Mouse (Mus musculus) midbrain, embryonic 15.5 days (tissue): ENCODE measurements around the gene Gm20388. TPM values are rescaled to one million over a fixed set of nuclear protein-coding genes. Genes with fewer than 3 reads are reported as not detected.

Experiments
- ATAC-seq: fragments of 200-750 bp; cut with Nextera tagmentation; replicated peaks from 2 replicates; pipeline ENCODE4 v1.8.0; 2017; ENCODE audit warnings: moderate TSS enrichment
- H3K27ac ChIP-seq: fragments of 300-500 bp; sonication (generic); 2 replicates; pipeline ENCODE4 v1.5.1; 2015; ENCODE audit warnings: mild to moderate bottlenecking, inconsistent platforms
- H3K27me3 ChIP-seq: fragments of 300-500 bp; sonication (generic); replicated peaks from 2 replicates; pipeline ENCODE4 v1.6.1; 2015; ENCODE audit warnings: inconsistent platforms
- H3K36me3 ChIP-seq: fragments of 300-500 bp; sonication (generic); replicated peaks from 2 replicates; pipeline ENCODE4 v1.6.1; 2015; ENCODE audit warnings: inconsistent platforms
- H3K4me1 ChIP-seq: fragments of 300-500 bp; sonication (generic); 2 replicates; pipeline ENCODE4 v1.6.1; 2015; ENCODE audit warnings: inconsistent platforms
- H3K4me2 ChIP-seq: fragments of 300-500 bp; sonication (generic); 2 replicates; pipeline ENCODE4 v1.6.1; 2015; ENCODE audit warnings: inconsistent platforms, mild to moderate bottlenecking, moderate library complexity
- H3K4me3 ChIP-seq: fragments of 300-500 bp; sonication (generic); 2 replicates; pipeline ENCODE4 v1.5.1; 2015; ENCODE audit warnings: mild to moderate bottlenecking, inconsistent platforms
- H3K9ac ChIP-seq: fragments of 300-500 bp; sonication (generic); 2 replicates; pipeline ENCODE4 v1.6.1; 2015; ENCODE audit warnings: mild to moderate bottlenecking, inconsistent platforms
- H3K9me3 ChIP-seq: fragments of 300-500 bp; sonication (generic); 2 replicates; pipeline ENCODE4 v1.6.1; 2016; ENCODE audit warnings: inconsistent platforms
- WGBS: fragments of 180-500 bp; shearing (Covaris S2); methylation state at CpG from one replicate; pipeline ENCODE4 v1.1.7; 2015; ENCODE audit warnings: mixed read lengths; 5-methylcytosine and 5-hydroxymethylcytosine counted together
- polyA plus RNA-seq: library from polyadenylated mRNA; unstranded; fragments of >200 nt; fragmentation: Nextera tagmentation; extraction: Ambion mirVana; gene quantifications from 2 replicates; pipeline ENCODE4 v1.2.1, GENCODE M21; 2015

Gene Gm20388
- polyA plus RNA-seq, 1 experiment from 2014 or later = 5.6 TPM

- Histone ChIP-seq H3K4me1 (peaks cover 17% of the 10 kb centered on the region), H3K36me3 (no peaks in the 10 kb centered on the region), H3K27ac (peak overlapping the region; percentile 70), H3K9me3 (no peaks in the 10 kb centered on the region), H3K9ac (peak overlapping the region; percentile 52), H3K27me3 (peaks cover 48% of the 10 kb centered on the region), H3K4me2 (peak overlapping the region; percentile 75), H3K4me3 (peak overlapping the region; percentile 42)
- under 1% methylated on average over 11 of the region's 11 CpGs for WGBS
- peak; percentile 13; the same call in 1 of the 2 replicates for ATAC-seq
These were observed 3980.6 kb downstream of the Gm20388 start for GRCm38 (mm10) chr8:123891271-123891670.

DNA sequence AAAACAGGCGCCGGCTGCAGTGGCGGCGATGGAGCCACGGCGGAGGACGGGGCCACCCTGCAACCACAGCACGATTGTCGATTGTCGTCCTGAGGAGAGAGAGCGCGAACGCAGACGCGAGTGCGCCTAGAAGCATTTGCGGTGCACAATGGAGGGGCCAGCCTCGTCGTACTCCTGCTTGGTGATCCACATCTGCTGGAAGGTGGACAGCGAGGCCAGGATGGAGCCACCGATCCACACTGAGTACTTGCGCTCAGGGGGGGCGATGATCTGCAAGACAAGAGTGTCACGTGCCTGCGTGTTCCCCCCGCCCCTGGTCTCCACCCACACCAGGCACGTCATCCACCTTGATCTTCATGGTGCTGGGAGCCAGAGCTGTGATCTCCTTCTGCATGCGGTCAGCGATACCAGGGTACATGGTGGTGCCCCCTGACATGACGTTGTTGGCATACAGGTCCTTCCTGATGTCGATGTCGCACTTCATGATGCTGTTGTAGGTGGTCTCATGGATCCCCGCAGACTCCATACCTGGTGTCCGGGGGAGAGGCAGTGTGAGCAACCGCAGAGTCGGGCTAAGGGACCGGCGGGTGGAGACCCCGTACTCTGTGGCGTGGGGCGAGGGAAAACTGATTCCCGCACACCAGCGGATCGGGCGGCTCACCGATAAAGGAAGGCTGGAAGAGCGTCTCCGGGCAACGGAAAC, 3981.4 kb downstream of the Gm20388 start:
- ATAC-seq = peak; percentile 93
- H3K27me3 ChIP-seq = peaks cover 48% of the 10 kb centered on the region
- peak overlapping the region; percentile 52 for H3K9ac ChIP-seq
- H3K36me3 ChIP-seq = no peaks in the 10 kb centered on the region
- under 1% methylated on average over 49 of the region's 49 CpGs for WGBS
- peak overlapping the region; percentile 75 for H3K4me2 ChIP-seq
- H3K27ac ChIP-seq = peak overlapping the region; percentile 70
- H3K4me1 ChIP-seq = peaks cover 17% of the 10 kb centered on the region
- H3K9me3 ChIP-seq = no peaks in the 10 kb centered on the region
- peak overlapping the region; percentile 42 for H3K4me3 ChIP-seq

GRCm38 (mm10) chr8:123892586-123893155, 3982.0 kb downstream of the Gm20388 start:
- Histone ChIP-seq H3K9ac (peak overlapping the region; percentile 52), H3K27me3 (peaks cover 48% of the 10 kb centered on the region), H3K4me3 (peak overlapping the region; percentile 42), H3K4me1 (peaks cover 17% of the 10 kb centered on the region), H3K4me2 (peak overlapping the region; percentile 75), H3K36me3 (no peaks in the 10 kb centered on the region), H3K27ac (peak overlapping the region; percentile 70), H3K9me3 (no peaks in the 10 kb centered on the region)
- peak; percentile 62 for ATAC-seq
- WGBS = 7% methylated on average over 30 of the region's 30 CpGs

DNA sequence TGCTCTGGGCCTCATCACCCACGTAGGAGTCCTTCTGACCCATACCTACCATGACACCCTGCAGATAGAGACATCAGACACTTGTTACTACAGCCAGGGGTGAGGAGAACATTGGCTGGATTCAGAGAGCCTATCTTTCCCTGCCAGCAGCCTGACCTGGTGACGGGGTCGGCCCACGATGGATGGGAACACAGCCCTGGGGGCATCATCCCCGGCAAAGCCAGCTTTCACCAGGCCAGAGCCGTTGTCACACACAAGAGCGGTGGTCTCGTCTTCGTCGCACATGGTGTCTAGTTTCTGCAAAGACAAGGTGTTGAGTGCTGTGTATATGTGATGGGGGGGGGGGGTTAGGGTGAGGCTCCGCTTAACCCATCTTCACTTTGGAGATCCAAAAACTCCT, 3982.8 kb downstream of the Gm20388 start:
- ATAC-seq = no peak
- H3K4me1 ChIP-seq = peaks cover 17% of the 10 kb centered on the region
- no peak overlapping the region for H3K4me2 ChIP-seq
- peaks cover 48% of the 10 kb centered on the region for H3K27me3 ChIP-seq
- no peak overlapping the region for H3K9ac ChIP-seq
- no peak overlapping the region for H3K4me3 ChIP-seq
- no peaks in the 10 kb centered on the region for H3K9me3 ChIP-seq
- no peak overlapping the region for H3K27ac ChIP-seq
- WGBS = 80% methylated on average over 11 of the region's 11 CpGs
- no peaks in the 10 kb centered on the region for H3K36me3 ChIP-seq

- no peaks in the 10 kb centered on the region for H3K9me3 ChIP-seq
- H3K36me3 ChIP-seq = 0 out of 2 replicates have a peak, but pooled peaks cover 4% of the 10 kb centered on the region
- peaks cover 17% of the 10 kb centered on the region for H3K4me1 ChIP-seq
- H3K27me3 ChIP-seq = peaks cover 48% of the 10 kb centered on the region
- WGBS = 25% methylated on average over 15 of the region's 15 CpGs
- H3K27ac ChIP-seq = no peak within 1 kb of the TSS
- no peak within 1 kb of the TSS for H3K4me2 ChIP-seq
- H3K4me3 ChIP-seq = no peak within 1 kb of the TSS
- ATAC-seq = no peak
- no peak within 1 kb of the TSS for H3K9ac ChIP-seq
These were observed 3984.0 kb downstream of the Gm20388 start, which contains the start of gene Acta1 for GRCm38 (mm10) chr8:123894502-123895097. Acta1 (minus strand) TSS chr8:123894751.

- Histone ChIP-seq H3K9me3 (no peaks in the 10 kb centered on the region), H3K9ac (no peak overlapping the region), H3K4me2 (no peak overlapping the region), H3K27ac (no peak overlapping the region), H3K36me3 (0 out of 2 replicates have a peak, but pooled peaks cover 5% of the 10 kb centered on the region), H3K27me3 (peaks cover 42% of the 10 kb centered on the region), H3K4me3 (no peak overlapping the region), H3K4me1 (peaks cover 17% of the 10 kb centered on the region)
- ATAC-seq = no peak
- 78% methylated on average over 4 of the region's 4 CpGs for WGBS
These were observed 3984.6 kb downstream of the Gm20388 start for GRCm38 (mm10) chr8:123895230-123895629.

DNA sequence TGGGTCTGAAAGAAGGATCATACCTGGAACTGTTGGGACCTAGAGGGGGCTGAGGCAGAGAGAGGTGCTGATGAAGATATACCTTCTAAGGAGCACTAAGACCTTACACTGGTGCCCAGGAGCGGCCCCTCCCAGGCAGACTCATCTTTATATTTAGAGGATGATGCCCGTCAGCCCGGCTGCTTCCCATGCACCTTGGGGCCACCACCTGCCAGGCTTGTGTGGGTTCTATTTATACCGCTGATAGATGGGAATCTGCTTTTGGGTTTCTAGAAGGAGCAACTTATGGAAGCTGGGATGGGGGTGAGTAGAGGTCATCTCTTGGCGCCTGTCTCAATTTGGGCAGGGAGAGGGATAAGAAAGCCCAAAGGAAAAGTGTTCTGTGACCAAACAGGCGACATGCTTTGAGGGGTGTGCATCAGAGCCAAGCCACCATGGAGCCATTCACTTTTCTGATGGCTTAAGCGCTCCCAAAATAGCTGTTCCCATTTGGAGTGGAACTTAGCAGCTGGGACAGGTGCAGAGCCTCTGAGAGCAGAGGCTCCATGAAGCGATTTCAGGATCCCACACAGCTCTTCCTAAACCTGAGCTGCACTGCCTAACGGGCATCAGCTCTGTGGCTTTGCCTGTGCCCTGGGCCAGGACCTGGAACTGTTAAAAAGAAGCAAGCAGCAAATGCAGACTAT, 3985.2 kb downstream of the Gm20388 start:
- Histone ChIP-seq H3K4me2 (no peak overlapping the region), H3K9me3 (no peaks in the 10 kb centered on the region), H3K27ac (no peak overlapping the region), H3K27me3 (peaks cover 36% of the 10 kb centered on the region), H3K4me1 (peaks cover 16% of the 10 kb centered on the region), H3K36me3 (peaks cover 11% of the 10 kb centered on the region; the same call in 1 of the 2 replicates), H3K9ac (no peak overlapping the region), H3K4me3 (no peak overlapping the region)
- no peak for ATAC-seq
- WGBS = 77% methylated on average over 9 of the region's 9 CpGs

DNA sequence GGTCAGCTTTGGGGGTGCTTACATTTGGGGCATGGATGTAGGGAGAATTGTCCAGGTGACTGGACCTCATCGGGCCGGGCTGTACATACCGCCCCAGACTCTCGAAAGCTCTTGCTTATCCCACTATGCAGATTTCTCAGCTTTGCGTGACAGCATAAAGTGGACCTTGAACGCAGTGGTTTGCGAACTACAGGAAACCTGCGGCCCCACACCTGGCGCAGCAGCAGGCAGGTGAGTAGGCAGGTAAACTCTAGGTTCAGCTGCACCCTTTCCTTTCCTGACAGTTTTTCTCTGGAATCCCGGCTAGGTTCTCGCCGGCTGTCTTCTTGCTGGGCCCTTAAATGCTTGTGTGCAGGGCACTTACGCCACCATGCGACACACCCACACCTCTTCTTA, 3985.7 kb downstream of the Gm20388 start:
- Histone ChIP-seq H3K27me3 (peaks cover 35% of the 10 kb centered on the region), H3K4me2 (no peak overlapping the region), H3K9me3 (no peaks in the 10 kb centered on the region), H3K36me3 (peaks cover 12% of the 10 kb centered on the region; the same call in 1 of the 2 replicates), H3K4me3 (no peak overlapping the region), H3K9ac (no peak overlapping the region), H3K27ac (no peak overlapping the region), H3K4me1 (peaks cover 11% of the 10 kb centered on the region)
- ATAC-seq = no peak
- 65% methylated on average over 14 of the region's 14 CpGs for WGBS

DNA sequence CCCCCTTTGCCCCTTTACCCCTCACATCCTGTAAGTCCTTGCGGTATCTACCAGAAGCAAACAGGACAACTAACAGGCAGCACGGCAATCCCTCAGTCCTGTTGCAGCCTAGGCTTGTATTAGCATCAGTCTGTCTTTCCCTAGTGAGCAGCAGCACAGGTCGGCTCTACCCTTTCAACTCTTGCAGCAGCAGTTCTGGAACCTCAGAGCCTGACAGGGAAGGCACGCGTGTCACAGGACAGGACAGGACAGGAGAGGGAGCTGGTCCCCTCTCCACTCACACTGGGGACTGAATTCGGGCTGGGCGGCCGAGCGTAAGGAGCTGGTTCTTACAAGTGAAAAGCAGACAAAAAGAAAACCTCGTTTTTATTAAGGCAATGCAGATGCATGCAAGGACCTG, 3986.1 kb downstream of the Gm20388 start:
- H3K27me3 ChIP-seq = peaks cover 35% of the 10 kb centered on the region
- H3K9ac ChIP-seq = no peak overlapping the region

GRCm38 (mm10) chr8:123898576-123898975, 3987.9 kb downstream of the Gm20388 start:
- H3K4me2 ChIP-seq = no peak overlapping the region
- no peaks in the 10 kb centered on the region for H3K4me1 ChIP-seq
- no peaks in the 10 kb centered on the region for H3K9me3 ChIP-seq
- peaks cover 24% of the 10 kb centered on the region for H3K27me3 ChIP-seq
- H3K36me3 ChIP-seq = peaks cover 28% of the 10 kb centered on the region; the same call in 1 of the 2 replicates
- 92% methylated on average over 5 of the region's 5 CpGs for WGBS
- H3K9ac ChIP-seq = no peak overlapping the region
- no peak for ATAC-seq
- no peak overlapping the region for H3K27ac ChIP-seq
- no peak overlapping the region for H3K4me3 ChIP-seq

More for the DNA sequence above, 3986.1 kb downstream of the Gm20388 start:
- H3K9me3 ChIP-seq = no peaks in the 10 kb centered on the region
- H3K4me2 ChIP-seq = no peak overlapping the region
- no peak overlapping the region for H3K4me3 ChIP-seq
- WGBS = 49% methylated on average over 10 of the region's 10 CpGs
- peaks cover 9% of the 10 kb centered on the region; the same call in 1 of the 2 replicates for H3K4me1 ChIP-seq
- peaks cover 12% of the 10 kb centered on the region; the same call in 1 of the 2 replicates for H3K36me3 ChIP-seq
- H3K27ac ChIP-seq = no peak overlapping the region
- ATAC-seq = no peak

GRCm38 (mm10) chr8:123899366-123899765, 3988.7 kb downstream of the Gm20388 start:
- WGBS = 87% methylated on average over 7 of the region's 7 CpGs
- no peak overlapping the region for H3K4me3 ChIP-seq
- H3K27ac ChIP-seq = no peak overlapping the region
- peaks cover 34% of the 10 kb centered on the region; the same call in 1 of the 2 replicates for H3K36me3 ChIP-seq
- peaks cover 16% of the 10 kb centered on the region for H3K27me3 ChIP-seq
- ATAC-seq = no peak
- no peaks in the 10 kb centered on the region for H3K9me3 ChIP-seq
- no peaks in the 10 kb centered on the region for H3K4me1 ChIP-seq
- H3K9ac ChIP-seq = no peak overlapping the region
- no peak overlapping the region for H3K4me2 ChIP-seq

GRCm38 (mm10) chr8:123902653-123903052, 3992.0 kb downstream of the Gm20388 start:
- Histone ChIP-seq H3K9me3 (no peaks in the 10 kb centered on the region), H3K27ac (no peak overlapping the region), H3K9ac (no peak overlapping the region), H3K4me1 (no peaks in the 10 kb centered on the region), H3K4me3 (no peak overlapping the region), H3K36me3 (peaks cover 38% of the 10 kb centered on the region; the same call in 1 of the 2 replicates), H3K27me3 (no peaks in the 10 kb centered on the region), H3K4me2 (no peak overlapping the region)
- no peak for ATAC-seq
- 90% methylated on average over 7 of the region's 7 CpGs for WGBS
